Mouse (Mus musculus): ENCODE measurements at regions not wholly inside any gene's neighbourhood (a gene's known extent, or its start where the extent isn't known, plus 50 kb on each side); places are given as distances from the start of the nearest gene placed in this dataset.

DNA sequence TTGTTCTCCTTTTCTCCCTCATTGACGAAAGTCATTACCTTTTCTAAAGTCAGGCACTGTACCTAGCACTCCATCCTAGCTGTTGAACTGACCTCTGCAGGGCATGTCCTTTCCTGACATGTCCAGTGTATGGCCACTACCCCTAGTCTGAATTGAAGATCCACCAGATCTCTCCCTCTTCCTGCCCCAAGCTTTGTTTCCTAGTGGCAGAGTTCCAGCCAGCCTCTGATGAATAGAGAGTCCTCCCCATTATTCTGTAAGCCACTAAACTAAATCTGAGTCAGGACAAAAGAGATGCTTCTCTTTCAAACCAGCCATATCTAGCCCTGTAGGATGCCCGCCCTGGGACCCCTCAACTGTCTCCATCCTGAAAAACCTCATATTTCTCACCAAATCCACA lies 317.7 kb upstream of the Maf start:
- Histone ChIP-seq H3K27me3 (ENCODE audit: insufficient read depth, low read length) (no peaks in the 10 kb centered on the region), H3K4me2 (ENCODE audit: low read depth) (no peak overlapping the region), H3K4me3 (ENCODE audit: low read depth, low read length) (no peak overlapping the region), H3K4me1 (ENCODE audit: insufficient read depth) (no peaks in the 10 kb centered on the region), H3K36me3 (ENCODE audit: insufficient read depth) (no peaks in the 10 kb centered on the region), H3K9ac (no peak overlapping the region), H3K27ac (ENCODE audit: low read depth, low read length) (no peak overlapping the region), H3K9me3 (ENCODE audit: low read length) (no peaks in the 10 kb centered on the region)
- ATAC-seq (no peak), DNase-seq (no peak)
- TF ChIP-seq CTCF (IDR thresholded peaks at IDR 0.05; ENCODE audit: low read depth) = no peak
- 89% methylated on average over 2 of the region's 2 CpGs for WGBS

DNA sequence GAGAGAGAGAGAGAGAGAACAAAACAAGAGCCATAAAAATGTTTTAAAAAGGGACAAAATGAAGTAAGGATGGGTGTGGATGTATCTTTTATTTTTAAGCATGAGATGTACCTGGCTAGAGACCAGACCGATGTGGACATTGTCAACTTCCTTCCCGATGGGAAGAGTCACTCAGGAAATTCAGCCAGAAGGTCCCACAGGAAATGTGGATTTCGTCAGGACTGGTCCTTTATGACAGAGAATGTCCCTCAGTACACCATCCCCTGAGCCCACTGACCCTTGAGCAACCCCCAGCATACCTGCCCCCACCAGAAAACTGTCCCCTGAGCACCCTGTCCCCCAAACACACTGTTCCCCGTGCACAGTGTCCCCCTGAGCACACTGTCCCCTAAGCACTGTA lies 317.2 kb upstream of the Maf start:
- TF ChIP-seq CTCF (IDR thresholded peaks at IDR 0.05; ENCODE audit: low read depth) = no peak
- Histone ChIP-seq H3K9me3 (ENCODE audit: low read length) (no peaks in the 10 kb centered on the region), H3K27me3 (ENCODE audit: insufficient read depth, low read length) (no peaks in the 10 kb centered on the region), H3K27ac (ENCODE audit: low read depth, low read length) (no peak overlapping the region), H3K4me1 (ENCODE audit: insufficient read depth) (no peaks in the 10 kb centered on the region), H3K4me2 (ENCODE audit: low read depth) (no peak overlapping the region), H3K36me3 (ENCODE audit: insufficient read depth) (no peaks in the 10 kb centered on the region), H3K4me3 (ENCODE audit: low read depth, low read length) (no peak overlapping the region), H3K9ac (no peak overlapping the region)
- ATAC-seq (no peak), DNase-seq (no peak)
- WGBS = 86% methylated on average over 4 of the region's 4 CpGs

- Histone ChIP-seq H3K4me1 (ENCODE audit: insufficient read depth) (no peaks in the 10 kb centered on the region), H3K27ac (ENCODE audit: low read depth, low read length) (no peak overlapping the region), H3K9ac (no peak overlapping the region), H3K4me2 (ENCODE audit: low read depth) (no peak overlapping the region), H3K9me3 (ENCODE audit: low read length) (no peaks in the 10 kb centered on the region), H3K27me3 (ENCODE audit: insufficient read depth, low read length) (no peaks in the 10 kb centered on the region), H3K36me3 (ENCODE audit: insufficient read depth) (no peaks in the 10 kb centered on the region), H3K4me3 (ENCODE audit: low read depth, low read length) (no peak overlapping the region)
- ATAC-seq (no peak), DNase-seq (no peak)
- no peak for TF ChIP-seq CTCF (IDR thresholded peaks at IDR 0.05; ENCODE audit: low read depth)
These were observed 314.1 kb upstream of the Maf start for GRCm38 (mm10) chr8:116021691-116022090.

DNA sequence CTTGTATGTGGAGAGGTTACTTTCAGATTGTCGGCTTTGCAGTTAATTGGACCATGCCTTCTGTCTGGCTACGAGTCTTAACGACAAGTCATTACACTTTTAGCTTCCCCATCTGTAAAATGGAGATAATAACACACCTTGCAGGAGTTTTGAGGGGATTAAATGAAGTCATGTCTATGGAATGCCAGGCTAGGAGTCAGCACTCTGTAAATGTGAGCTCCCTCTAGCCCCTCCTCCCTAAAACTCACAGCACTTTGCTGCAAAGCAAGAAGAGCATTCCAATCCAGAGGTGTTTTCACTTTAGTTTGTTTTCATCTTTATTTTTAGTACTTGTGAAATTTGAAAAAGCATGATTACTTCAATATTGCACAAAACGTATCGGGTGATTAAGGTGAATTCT lies 287.7 kb upstream of the Maf start:
- Histone ChIP-seq H3K4me1 (ENCODE audit: insufficient read depth) (no peaks in the 10 kb centered on the region), H3K9me3 (ENCODE audit: low read length) (no peaks in the 10 kb centered on the region), H3K4me2 (ENCODE audit: low read depth) (no peak overlapping the region), H3K4me3 (ENCODE audit: low read depth, low read length) (no peak overlapping the region), H3K27ac (ENCODE audit: low read depth, low read length) (no peak overlapping the region), H3K36me3 (ENCODE audit: insufficient read depth) (no peaks in the 10 kb centered on the region), H3K9ac (no peak overlapping the region), H3K27me3 (ENCODE audit: insufficient read depth, low read length) (no peaks in the 10 kb centered on the region)
- ATAC-seq = no peak
- TF ChIP-seq CTCF (IDR thresholded peaks at IDR 0.05; ENCODE audit: low read depth) = no peak
- 55% methylated on average over 5 of the region's 5 CpGs for WGBS
- no peak for DNase-seq

DNA sequence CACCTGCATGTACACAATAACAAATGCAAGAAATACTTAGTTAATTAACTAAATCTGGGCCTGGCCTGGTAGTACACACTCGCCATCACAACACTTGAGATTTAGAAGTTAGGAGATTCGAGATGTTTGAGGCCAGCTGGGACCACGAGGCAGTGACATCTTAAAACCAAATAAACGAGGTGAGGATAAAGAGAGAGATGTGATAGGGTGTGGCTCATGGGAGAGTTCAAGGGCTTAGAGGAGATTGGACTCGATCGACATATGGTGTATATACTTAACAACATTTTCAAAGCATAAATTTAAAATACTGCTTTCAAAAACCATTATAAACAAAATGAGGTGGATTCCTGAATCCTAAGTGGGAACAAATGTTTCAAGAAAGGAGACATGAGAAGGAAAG lies 284.4 kb upstream of the Maf start:
- H3K9me3 ChIP-seq (ENCODE audit: low read length) = no peaks in the 10 kb centered on the region
- 83% methylated on average over 6 of the region's 6 CpGs for WGBS

GRCm38 (mm10) chr8:115983397-115983796 lies 275.8 kb upstream of the Maf start:
- no peak overlapping the region for H3K27ac ChIP-seq (ENCODE audit: low read depth, low read length)
- H3K9me3 ChIP-seq (ENCODE audit: low read length) = no peaks in the 10 kb centered on the region
- no peak for DNase-seq
- H3K36me3 ChIP-seq (ENCODE audit: insufficient read depth) = no peaks in the 10 kb centered on the region
- H3K4me1 ChIP-seq (ENCODE audit: insufficient read depth) = no peaks in the 10 kb centered on the region
- WGBS = 70% methylated on average over 6 of the region's 6 CpGs
- H3K4me2 ChIP-seq (ENCODE audit: low read depth) = no peak overlapping the region
- no peak overlapping the region for H3K4me3 ChIP-seq (ENCODE audit: low read depth, low read length)
- no peak for TF ChIP-seq CTCF (IDR thresholded peaks at IDR 0.05; ENCODE audit: low read depth)
- H3K9ac ChIP-seq = no peak overlapping the region
- no peaks in the 10 kb centered on the region for H3K27me3 ChIP-seq (ENCODE audit: insufficient read depth, low read length)
- no peak for ATAC-seq

More for the DNA sequence above, 284.4 kb upstream of the Maf start:
- Histone ChIP-seq H3K27ac (ENCODE audit: low read depth, low read length) (no peak overlapping the region), H3K9ac (no peak overlapping the region), H3K4me2 (ENCODE audit: low read depth) (no peak overlapping the region), H3K4me1 (ENCODE audit: insufficient read depth) (no peaks in the 10 kb centered on the region), H3K36me3 (ENCODE audit: insufficient read depth) (no peaks in the 10 kb centered on the region), H3K27me3 (ENCODE audit: insufficient read depth, low read length) (no peaks in the 10 kb centered on the region), H3K4me3 (ENCODE audit: low read depth, low read length) (no peak overlapping the region)
- no peak for TF ChIP-seq CTCF (IDR thresholded peaks at IDR 0.05; ENCODE audit: low read depth)
- ATAC-seq = no peak
- no peak for DNase-seq

GRCm38 (mm10) chr8:115982326-115982725 lies 274.7 kb upstream of the Maf start:
- Histone ChIP-seq H3K4me1 (ENCODE audit: insufficient read depth) (no peaks in the 10 kb centered on the region), H3K4me3 (ENCODE audit: low read depth, low read length) (no peak overlapping the region), H3K9ac (no peak overlapping the region), H3K27ac (ENCODE audit: low read depth, low read length) (no peak overlapping the region), H3K27me3 (ENCODE audit: insufficient read depth, low read length) (no peaks in the 10 kb centered on the region), H3K36me3 (ENCODE audit: insufficient read depth) (no peaks in the 10 kb centered on the region), H3K9me3 (ENCODE audit: low read length) (no peaks in the 10 kb centered on the region), H3K4me2 (ENCODE audit: low read depth) (no peak overlapping the region)
- no peak for TF ChIP-seq CTCF (IDR thresholded peaks at IDR 0.05; ENCODE audit: low read depth)
- ATAC-seq (no peak), DNase-seq (no peak)
- 74% methylated on average over 3 of the region's 3 CpGs for WGBS

- WGBS = 86% methylated on average over 7 of the region's 7 CpGs
- TF ChIP-seq CTCF (IDR thresholded peaks at IDR 0.05; ENCODE audit: low read depth) = no peak
- Histone ChIP-seq H3K36me3 (ENCODE audit: insufficient read depth) (no peaks in the 10 kb centered on the region), H3K9ac (no peak overlapping the region), H3K4me2 (ENCODE audit: low read depth) (no peak overlapping the region), H3K4me1 (ENCODE audit: insufficient read depth) (no peaks in the 10 kb centered on the region), H3K4me3 (ENCODE audit: low read depth, low read length) (no peak overlapping the region), H3K9me3 (ENCODE audit: low read length) (no peaks in the 10 kb centered on the region), H3K27ac (ENCODE audit: low read depth, low read length) (no peak overlapping the region), H3K27me3 (ENCODE audit: insufficient read depth, low read length) (no peaks in the 10 kb centered on the region)
- ATAC-seq (no peak), DNase-seq (no peak)
These were observed 273.8 kb upstream of the Maf start for GRCm38 (mm10) chr8:115981426-115981825.

Data from forebrain, postnatal 0 days (tissue).